Mouse (Mus musculus): ENCODE measurements around the gene Ripor2. TPM values are rescaled to one million over a fixed set of nuclear protein-coding genes. Genes with fewer than 3 reads are reported as not detected.

Ripor2 gene
- total and polyA plus RNA-seq, 3 experiments = 8.6 to 10.9 (median 9.3) TPM

DNA sequence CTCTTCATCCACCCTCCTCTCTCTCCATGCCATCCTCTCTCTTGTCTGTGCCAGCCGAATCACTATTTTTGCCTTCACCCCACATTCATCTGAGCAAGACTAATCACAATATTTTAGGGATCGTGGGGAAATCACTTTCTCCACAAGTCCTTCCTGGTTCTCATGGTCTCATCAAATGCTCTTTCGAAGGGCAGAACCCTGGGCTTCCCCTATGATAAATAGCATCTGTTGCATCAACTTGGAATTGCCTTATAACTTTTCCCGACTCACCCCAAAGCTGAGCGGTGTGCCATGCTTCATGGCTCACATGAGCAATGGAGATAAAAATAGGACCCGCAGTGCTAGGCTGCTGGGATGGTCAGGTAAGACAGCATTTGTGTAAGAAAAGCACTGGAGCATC lies 9.7 kb downstream of the Ripor2 start (continued):
- no peak for TF ChIP-seq ELF1 (IDR thresholded peaks at IDR 0.05; ENCODE audit: low read depth, low read length)

DNA sequence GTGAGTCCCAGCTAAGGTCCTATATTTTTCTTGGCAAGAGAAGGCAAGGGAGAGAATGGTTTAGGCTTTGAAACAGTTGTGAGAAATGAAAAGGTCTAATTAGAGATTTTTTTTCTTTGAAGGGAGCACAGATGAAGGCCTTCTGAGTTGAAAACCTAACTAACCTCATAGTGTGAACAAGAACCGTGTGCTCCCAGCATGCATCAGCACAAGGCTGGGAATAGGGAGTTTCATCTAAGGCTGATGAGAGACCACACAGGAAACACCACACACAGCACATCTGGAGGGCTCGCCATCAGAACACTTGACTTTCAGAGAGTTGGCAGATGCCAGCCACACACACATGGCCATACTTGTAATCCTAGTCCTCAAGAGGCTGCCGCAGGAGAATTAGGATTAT lies 12.3 kb downstream of the Ripor2 start:
- Histone ChIP-seq H3K36me3 (replicated peaks in 1 of 2; ENCODE audit: control insufficient read depth in 1 of 2, insufficient read depth in 1 of 2, low read length in 1 of 2) (peaks cover 0 to 39% of the 10 kb centered on the region in 2 experiments), H3K27ac (ENCODE audit: insufficient read depth, low read depth) (no peak overlapping the region), H3K4me3 (replicated peaks in 1 of 3; ENCODE audit: low read depth in 2 of 3, low read length in 2 of 3, poor library complexity in 1 of 3) (no peak overlapping the region), H3K4me2 (ENCODE audit: insufficient read depth, low read depth, poor library complexity, severe bottlenecking) (no peak overlapping the region), H3K4me1 (ENCODE audit: control insufficient read depth in 1 of 2, insufficient read depth in 2 of 2) (peaks cover 3 to 30% of the 10 kb centered on the region in 2 experiments; a peak in 3 of 4 replicates), H3K9ac (ENCODE audit: insufficient read depth, low read depth) (no peak overlapping the region), H3K79me2 (replicated peaks; ENCODE audit: control insufficient read depth, extremely low read depth, insufficient read depth, poor library complexity, severe bottlenecking) (no peaks in the 10 kb centered on the region), H3K9me3 (replicated peaks; ENCODE audit: low read length) (peaks cover 6% of the 10 kb centered on the region), H3K27me3 (replicated peaks) (no peaks in the 10 kb centered on the region)
- dilution Hi-C loops (cut with MboI; ENCODE audit: extremely low pct_ligation_motif_present, extremely low pct_unique_long_range_greater_than_20kb, low sequenced_read_pairs) (no loop called here), in situ Hi-C loops (cut with MboI; ENCODE audit: low pct_ligation_motif_present, low pct_unique_long_range_greater_than_20kb, low sequenced_read_pairs) (no loop called here)
- no peak for DNase-seq (ENCODE audit: extremely low read depth)
- no peak for TF ChIP-seq POLR2AphosphoS2 (IDR thresholded peaks at IDR 0.05; ENCODE audit: low read depth, low read length)

GRCm38 (mm10) chr13:24599631-24600041 lies 17.6 kb downstream of the Ripor2 start:
- H3K27ac ChIP-seq (ENCODE audit: insufficient read depth, low read depth) = no peak overlapping the region
- TF ChIP-seq IRF4 (IDR thresholded peaks at IDR 0.05; ENCODE audit: low read depth, low read length) (no peak), E2F4 (IDR thresholded peaks at IDR 0.05; ENCODE audit: insufficient replicate concordance, low read depth, low read length) (no peak), MYC (IDR thresholded peaks at IDR 0.05; ENCODE audit: low read depth, low read length) (no peak), USF1 (IDR thresholded peaks at IDR 0.05; ENCODE audit: low read depth, low read length) (no peak), KAT2A (IDR thresholded peaks at IDR 0.05; ENCODE audit: insufficient replicate concordance, low read length) (no peak), POLR2A (IDR thresholded peaks at IDR 0.05; ENCODE audit: low read depth, low read length) (no peak), MAZ (IDR thresholded peaks at IDR 0.05; ENCODE audit: low read depth, low read length) (no peak), RAD21 (IDR thresholded peaks at IDR 0.05; ENCODE audit: low read depth, low read length) (no peak), GABPA (IDR thresholded peaks at IDR 0.05; ENCODE audit: insufficient replicate concordance, low read depth, low read length) (no peak), PAX5 (IDR thresholded peaks at IDR 0.05; ENCODE audit: low read length) (no peak), CHD1 (IDR thresholded peaks at IDR 0.05; ENCODE audit: low read depth, low read length) (no peak), NELFE (IDR thresholded peaks at IDR 0.05; ENCODE audit: low read depth, low read length) (no peak), TBP (conservative IDR thresholded peaks at IDR 0.05; ENCODE audit: low read depth, low read length) (no peak)
- no peak overlapping the region for H3K4me3 ChIP-seq (replicated peaks in 1 of 3; ENCODE audit: low read depth in 2 of 3, low read length in 2 of 3, poor library complexity in 1 of 3)
- dilution Hi-C loops (cut with MboI; ENCODE audit: extremely low pct_ligation_motif_present, extremely low pct_unique_long_range_greater_than_20kb, low sequenced_read_pairs) (no loop called here), in situ Hi-C loops (cut with MboI; ENCODE audit: low pct_ligation_motif_present, low pct_unique_long_range_greater_than_20kb, low sequenced_read_pairs) (no loop called here)
- peak; percentile 37 for DNase-seq (ENCODE audit: extremely low read depth)
- H3K4me1 ChIP-seq (ENCODE audit: control insufficient read depth in 1 of 2, insufficient read depth in 2 of 2) = peaks cover 5 to 31% of the 10 kb centered on the region in 2 experiments; a peak in 3 of 4 replicates
- no peaks in the 10 kb centered on the region for H3K79me2 ChIP-seq (replicated peaks; ENCODE audit: control insufficient read depth, extremely low read depth, insufficient read depth, poor library complexity, severe bottlenecking)
- peaks cover 6% of the 10 kb centered on the region for H3K9me3 ChIP-seq (replicated peaks; ENCODE audit: low read length)
- H3K36me3 ChIP-seq (replicated peaks in 1 of 2; ENCODE audit: control insufficient read depth in 1 of 2, insufficient read depth in 1 of 2, low read length in 1 of 2) = peaks cover 0 to 42% of the 10 kb centered on the region in 2 experiments
- no peak overlapping the region for H3K4me2 ChIP-seq (ENCODE audit: insufficient read depth, low read depth, poor library complexity, severe bottlenecking)
- H3K9ac ChIP-seq (ENCODE audit: insufficient read depth, low read depth) = no peak overlapping the region
- H3K27me3 ChIP-seq (replicated peaks) = no peaks in the 10 kb centered on the region
